Mouse (Mus musculus) lung, adult 18-20 months (tissue): ENCODE measurements at regions not wholly inside any gene's neighbourhood (a gene's known extent, or its start where the extent isn't known, plus 50 kb on each side); places are given as distances from the start of the nearest gene placed in this dataset.
"Not testable (repeated sequence)": the region's sequence is repeated elsewhere in the genome, so short reads cannot be mapped to it uniquely, and the experiment has no call there.

Experiments
- DNase-seq, 2 experiments: peaks; one replicate each; pipeline ENCODE4 v3.0.0; 2022; ENCODE audit warnings: mixed read lengths in 2 of 2

- peak; percentile 40 to 62 for DNase-seq
These were observed 150.0 kb downstream of the Kcnrg start for GRCm38 (mm10) chr14:61757086-61757822.

- no peak for DNase-seq
These were observed 150.5 kb downstream of the Kcnrg start for GRCm38 (mm10) chr14:61757823-61758175.

GRCm38 (mm10) chr14:61758586-61758985 is 151.3 kb downstream of the Kcnrg start:
- DNase-seq: no peak

- DNase-seq: not testable (repeated sequence)
These were observed 152.9 kb downstream of the Kcnrg start for GRCm38 (mm10) chr14:61760176-61760575.

GRCm38 (mm10) chr14:61762076-61762475 is 154.8 kb downstream of the Kcnrg start:
- no peak for DNase-seq

GRCm38 (mm10) chr14:61769881-61770280 is 162.6 kb downstream of the Kcnrg start:
- DNase-seq: no peak

- DNase-seq: no peak
These were observed 166.9 kb downstream of the Kcnrg start for GRCm38 (mm10) chr14:61774171-61774570.

GRCm38 (mm10) chr14:61778618-61779017 is 171.4 kb downstream of the Kcnrg start:
- DNase-seq: no peak

- no peak for DNase-seq
These were observed 175.9 kb downstream of the Kcnrg start for GRCm38 (mm10) chr14:61783206-61783605.

GRCm38 (mm10) chr14:61784609-61785008 is 177.4 kb downstream of the Kcnrg start:
- DNase-seq: no peak

GRCm38 (mm10) chr14:61786031-61786430 is 178.8 kb downstream of the Kcnrg start:
- DNase-seq: no peak

GRCm38 (mm10) chr14:61787746-61788145 is 180.5 kb downstream of the Kcnrg start:
- no peak for DNase-seq

GRCm38 (mm10) chr14:61788998-61789790 is 181.9 kb downstream of the Kcnrg start:
- DNase-seq: peak; percentile 53 to 54

GRCm38 (mm10) chr14:61795976-61796645 is 188.9 kb downstream of the Kcnrg start:
- DNase-seq: no peak

GRCm38 (mm10) chr14:61796671-61797070 is 189.4 kb downstream of the Kcnrg start:
- no peak for DNase-seq

- DNase-seq: no peak
These were observed 196.2 kb downstream of the Kcnrg start for GRCm38 (mm10) chr14:61803421-61803925.

GRCm38 (mm10) chr14:61805433-61805832 is 198.2 kb downstream of the Kcnrg start:
- no peak for DNase-seq

- DNase-seq: no peak
These were observed 200.9 kb downstream of the Kcnrg start for GRCm38 (mm10) chr14:61808193-61808592.

GRCm38 (mm10) chr14:61809716-61810437 is 202.6 kb downstream of the Kcnrg start:
- no peak for DNase-seq

- no peak for DNase-seq
These were observed 203.6 kb downstream of the Kcnrg start for GRCm38 (mm10) chr14:61810836-61811235.

GRCm38 (mm10) chr14:61817711-61818110 is 210.5 kb downstream of the Kcnrg start:
- no peak for DNase-seq

GRCm38 (mm10) chr14:61818365-61818764 is 211.1 kb downstream of the Kcnrg start:
- no peak for DNase-seq

GRCm38 (mm10) chr14:61819251-61819650 is 212.0 kb downstream of the Kcnrg start:
- no peak for DNase-seq
